Mouse (Mus musculus): ENCODE measurements at regions not wholly inside any gene's neighbourhood (a gene's known extent, or its start where the extent isn't known, plus 50 kb on each side); places are given as distances from the start of the nearest gene placed in this dataset.

GRCm38 (mm10) chr7:83245867-83246266 is 338.9 kb upstream of the Tmc3 start:
- DNase-seq (ENCODE audit: low spot score in 2 of 2), result no peak

GRCm38 (mm10) chr7:83251995-83252563 is 332.6 kb upstream of the Tmc3 start:
- no peak for DNase-seq (ENCODE audit: low spot score in 2 of 2)

DNA sequence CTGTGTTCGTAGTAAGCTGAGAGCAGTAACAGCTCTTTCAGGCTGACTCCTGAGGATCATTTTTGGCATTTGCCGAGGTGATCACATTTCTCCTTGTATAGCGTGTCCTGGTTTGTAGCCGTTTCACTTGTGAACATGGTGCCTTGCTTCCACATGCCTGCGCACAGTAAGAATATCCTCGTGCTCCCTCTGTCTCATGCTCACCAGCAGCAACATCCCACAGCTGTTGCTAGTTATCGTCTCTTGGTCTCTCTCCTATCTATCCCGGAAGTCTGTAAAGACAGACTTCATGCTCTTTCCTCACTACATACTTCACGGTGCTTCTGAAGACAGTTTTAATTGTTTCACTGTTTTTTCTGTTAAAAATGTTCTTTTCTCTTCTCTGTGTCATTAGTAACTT is 331.7 kb upstream of the Tmc3 start:
- no peak for DNase-seq (ENCODE audit: low spot score in 2 of 2)

- DNase-seq (ENCODE audit: low spot score in 2 of 2), result no peak
Measured at GRCm38 (mm10) chr7:83253432-83253831, 331.3 kb upstream of the Tmc3 start.

GRCm38 (mm10) chr7:83254411-83254810 is 330.3 kb upstream of the Tmc3 start:
- DNase-seq (ENCODE audit: low spot score in 2 of 2), result no peak

GRCm38 (mm10) chr7:83256236-83256784 is 328.4 kb upstream of the Tmc3 start:
- no peak for DNase-seq (ENCODE audit: low spot score in 2 of 2)

GRCm38 (mm10) chr7:83258363-83258916 is 326.3 kb upstream of the Tmc3 start:
- no peak for DNase-seq (ENCODE audit: low spot score in 2 of 2)

- DNase-seq (ENCODE audit: low spot score in 2 of 2), result no peak
Measured at GRCm38 (mm10) chr7:83261489-83261888, 323.2 kb upstream of the Tmc3 start.

GRCm38 (mm10) chr7:83289915-83290773 is 294.6 kb upstream of the Tmc3 start:
- DNase-seq (ENCODE audit: low spot score in 2 of 2), result no peak

- no peak for DNase-seq (ENCODE audit: low spot score in 2 of 2)
Measured at GRCm38 (mm10) chr7:83307112-83307511, 277.6 kb upstream of the Tmc3 start.

DNA sequence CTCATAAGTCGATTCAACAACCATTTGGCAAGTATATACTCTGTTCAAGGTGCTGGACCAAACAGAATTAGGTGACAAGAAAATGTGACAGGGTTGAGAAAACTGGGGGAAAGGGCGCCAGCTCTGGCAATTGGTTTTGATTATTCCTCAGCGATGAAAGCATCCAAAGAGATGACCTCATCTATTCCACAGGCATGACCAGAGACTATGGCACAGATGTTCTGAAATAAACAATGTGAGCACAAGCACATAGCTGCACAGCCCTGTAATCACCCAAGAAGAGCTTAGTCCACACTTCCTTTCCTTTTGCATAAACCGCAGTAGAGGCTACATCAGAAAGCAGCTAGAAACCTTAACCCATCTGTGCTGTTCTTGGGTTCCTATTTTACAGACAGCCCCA is 272.6 kb upstream of the Tmc3 start:
- DNase-seq (ENCODE audit: low spot score in 2 of 2), result no peak

- DNase-seq (ENCODE audit: low spot score in 2 of 2), result no peak
Measured at GRCm38 (mm10) chr7:83329809-83330412, 254.8 kb upstream of the Tmc3 start.

GRCm38 (mm10) chr7:83347103-83347754 is 237.5 kb upstream of the Tmc3 start:
- DNase-seq (ENCODE audit: low spot score in 2 of 2), result no peak

- DNase-seq (ENCODE audit: low spot score in 2 of 2), result no peak
Measured at GRCm38 (mm10) chr7:83369191-83369590, 215.5 kb upstream of the Tmc3 start.

DNA sequence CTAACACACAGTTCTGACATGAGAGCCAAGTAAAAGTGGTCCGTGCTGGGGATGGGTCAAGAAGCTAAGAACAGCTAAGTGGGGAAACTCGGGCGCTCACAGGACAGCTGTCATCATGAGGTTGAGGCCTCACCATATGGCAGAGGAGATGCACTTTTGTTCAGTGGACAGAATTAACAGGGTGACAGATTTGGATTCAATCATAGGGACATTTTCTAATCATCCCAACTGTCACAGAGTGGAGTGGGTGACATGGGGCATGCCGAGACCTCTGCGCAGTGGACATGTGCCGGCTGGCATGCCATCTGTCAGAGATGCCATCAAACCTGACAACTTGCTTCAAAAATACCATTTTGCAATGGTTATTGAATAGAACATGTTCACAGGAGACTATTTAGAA is 215.1 kb upstream of the Tmc3 start:
- no peak for DNase-seq (ENCODE audit: low spot score in 2 of 2)

GRCm38 (mm10) chr7:83376826-83377225 is 207.9 kb upstream of the Tmc3 start:
- no peak for DNase-seq (ENCODE audit: low spot score in 2 of 2)

DNA sequence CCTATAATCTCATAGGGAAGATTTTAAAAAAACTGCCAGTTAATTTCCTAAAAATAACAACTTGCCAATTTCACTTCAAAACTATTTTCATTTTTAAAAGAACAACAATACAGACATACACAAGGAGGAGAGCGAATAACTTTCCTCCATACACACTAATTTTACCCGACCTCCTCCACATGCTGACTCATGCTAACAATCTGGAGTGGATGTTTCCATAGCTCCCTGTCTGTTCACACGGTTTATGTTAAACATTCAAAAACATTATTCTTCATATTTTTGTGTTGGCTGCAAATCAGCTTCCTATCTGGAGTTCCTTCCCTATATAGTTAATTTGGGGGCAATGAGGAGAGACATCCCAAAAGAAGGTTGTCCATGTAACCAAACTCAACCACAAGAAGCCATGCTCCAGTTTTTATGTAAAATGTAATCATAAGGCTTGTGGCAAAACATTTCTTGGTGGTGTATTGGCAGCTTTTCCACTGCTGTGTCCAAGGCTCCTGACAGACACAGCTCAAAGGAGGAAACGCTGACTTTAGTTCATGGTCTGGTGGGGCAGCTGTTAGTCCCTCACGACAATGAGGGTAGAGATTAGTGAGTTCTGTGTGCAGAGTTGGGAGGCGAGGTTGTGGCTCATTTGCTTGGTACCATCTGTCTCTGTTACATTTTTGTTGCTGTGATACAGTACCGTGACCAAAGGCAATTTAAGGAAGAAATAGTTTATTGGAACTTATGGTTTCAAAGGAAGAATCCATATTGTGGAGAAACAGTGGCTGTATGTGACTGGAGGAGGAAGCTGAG is 203.1 kb upstream of the Tmc3 start:
- no peak for DNase-seq (ENCODE audit: low spot score in 2 of 2)

DNA sequence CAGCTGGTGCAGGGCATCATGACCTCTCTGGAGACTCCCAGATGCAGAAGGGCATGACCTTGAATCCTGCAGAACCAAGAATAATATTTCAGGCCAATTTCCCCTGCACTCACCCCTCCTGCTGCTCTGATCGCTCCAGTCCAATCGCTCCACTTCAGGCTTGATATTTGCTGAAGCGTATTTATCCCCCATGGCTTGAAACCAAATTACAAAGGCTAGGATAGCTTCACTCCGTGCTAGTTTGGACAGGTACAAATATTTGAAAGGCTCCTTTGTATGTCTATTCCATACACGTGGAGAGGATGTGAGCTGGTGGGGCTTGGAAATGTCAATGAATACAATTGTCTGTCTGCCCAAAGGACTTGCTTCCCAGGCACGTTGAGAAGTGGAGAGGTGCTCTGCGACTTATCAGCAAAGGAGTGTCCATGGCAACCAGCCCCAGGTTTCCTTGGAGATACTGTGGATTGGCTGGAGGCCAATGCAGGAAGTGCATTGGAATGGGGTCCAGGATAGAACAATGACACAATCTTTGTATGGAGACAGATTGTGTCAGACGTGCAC is 201.8 kb upstream of the Tmc3 start:
- no peak for DNase-seq (ENCODE audit: low spot score in 2 of 2)

DNA sequence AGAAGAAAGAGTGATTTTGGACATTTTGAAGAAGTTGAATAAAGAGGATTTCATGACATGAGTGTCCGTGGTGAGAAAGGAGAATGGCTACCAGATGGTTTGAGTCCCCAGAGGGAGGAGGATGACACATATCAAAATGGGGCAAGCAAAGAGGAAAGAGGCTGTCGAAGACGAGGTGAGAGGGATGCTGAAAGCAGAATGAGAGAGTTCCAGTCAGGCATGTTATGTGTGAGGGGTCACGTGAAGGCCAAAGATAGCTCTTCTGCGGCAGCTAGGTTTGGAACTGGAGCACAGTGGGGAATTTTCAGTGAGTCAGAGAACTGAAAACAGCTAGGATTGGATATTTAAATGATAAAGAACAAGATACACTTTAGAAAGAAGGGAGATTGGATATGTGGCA is 193.3 kb upstream of the Tmc3 start:
- no peak for DNase-seq (ENCODE audit: low spot score in 2 of 2)

- no peak for DNase-seq (ENCODE audit: low spot score in 2 of 2)
Measured at GRCm38 (mm10) chr7:83392181-83392580, 192.5 kb upstream of the Tmc3 start.

GRCm38 (mm10) chr7:83392625-83393024 is 192.1 kb upstream of the Tmc3 start:
- no peak for DNase-seq (ENCODE audit: low spot score in 2 of 2)

Measured in urinary bladder, adult 18-20 months (tissue).